Mouse (Mus musculus) CD4-positive helper T cell, adult 2 months (primary cell): ENCODE data around the gene Gata3.
A peak's percentile ranks its signal among the peaks of the same experiment; 100 is the strongest.

Experiments used
- DNase-seq: peaks from one replicate; pipeline ENCODE4 v3.0.0-alpha.2; 2012; ENCODE audit warnings: low read depth, missing footprints, low spot score

The Gata3 gene

DNA sequence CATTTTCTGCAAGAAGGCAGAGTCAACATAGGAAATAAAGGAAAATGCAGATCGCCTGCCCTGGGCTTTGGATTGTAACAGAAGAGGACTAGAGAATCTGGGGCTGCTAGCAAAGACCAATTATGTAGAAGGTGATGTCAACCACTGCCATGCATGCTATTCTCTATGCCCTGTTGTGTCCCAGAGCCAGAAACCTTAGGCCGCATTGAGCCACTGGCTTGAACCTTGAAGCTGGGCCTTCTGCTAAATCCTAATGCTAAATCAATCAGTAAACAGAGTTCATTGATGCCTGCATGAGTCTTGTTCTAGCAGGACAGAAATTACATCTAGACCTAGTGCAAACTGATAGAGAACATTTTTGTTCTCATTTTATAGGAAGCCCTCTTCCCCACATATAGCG, 3.8 kb downstream of the Gata3 start:
- DNase-seq: peak; percentile 4

DNA sequence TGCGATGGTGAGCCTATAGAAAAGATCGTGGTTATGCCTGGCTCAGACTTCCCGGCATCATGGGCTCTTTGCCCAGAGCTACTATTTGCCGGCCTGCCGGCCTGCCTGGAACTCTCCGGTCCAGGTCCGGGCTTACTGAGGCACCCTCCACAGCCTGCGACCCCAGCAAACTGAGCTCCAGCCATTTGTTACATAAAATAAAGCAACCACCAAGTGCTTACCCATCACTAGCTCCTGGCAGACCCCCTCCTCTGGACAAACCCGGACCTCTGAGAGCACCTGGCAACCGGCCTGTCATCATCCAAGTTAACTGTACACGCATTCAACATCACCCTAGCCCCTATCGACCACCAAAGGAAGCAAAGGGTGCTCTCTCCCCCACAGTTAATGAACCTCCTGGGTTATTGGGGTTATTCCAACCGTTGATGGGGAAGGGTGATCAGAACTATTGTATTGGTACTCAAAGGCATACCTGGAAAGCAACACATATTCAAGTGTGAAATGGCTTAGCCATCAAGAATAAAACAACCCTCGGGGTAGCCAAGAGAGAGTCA, 4.5 kb downstream of the Gata3 start:
- peak; percentile 11 for DNase-seq

DNA sequence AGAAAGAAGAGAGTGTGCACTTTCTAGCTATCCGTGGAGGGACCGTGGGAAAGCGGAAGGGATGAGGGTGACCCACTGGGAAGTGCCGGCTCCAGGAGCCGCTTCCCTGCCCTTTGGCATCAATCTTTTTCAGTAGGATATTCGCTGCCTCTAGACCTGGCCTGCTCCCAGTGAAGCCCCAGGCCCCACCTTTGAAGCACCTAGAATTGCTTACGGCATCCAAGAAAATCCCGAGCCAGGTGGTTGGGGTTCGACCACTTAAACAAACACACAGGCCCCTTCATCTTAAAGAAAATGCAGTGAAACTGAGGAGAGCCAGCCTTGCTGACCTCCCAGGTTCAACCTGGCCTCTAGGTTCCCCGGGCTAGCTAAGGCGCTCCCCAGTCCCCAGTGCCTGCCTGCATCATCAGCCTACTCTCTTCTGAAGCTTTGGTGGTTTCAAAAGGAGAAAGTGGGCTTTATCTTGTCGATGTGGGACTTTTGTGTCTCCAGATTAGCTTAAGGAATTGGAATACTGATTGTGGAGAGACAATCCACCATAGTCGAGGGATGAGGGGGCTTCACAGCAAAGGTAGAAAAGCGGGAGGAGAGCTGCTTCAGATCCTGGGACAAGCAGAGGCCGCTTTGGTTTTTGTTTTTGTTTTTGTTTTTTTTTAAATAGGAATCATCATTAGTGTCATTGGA, 5.2 kb downstream of the Gata3 start:
- no peak for DNase-seq

DNA sequence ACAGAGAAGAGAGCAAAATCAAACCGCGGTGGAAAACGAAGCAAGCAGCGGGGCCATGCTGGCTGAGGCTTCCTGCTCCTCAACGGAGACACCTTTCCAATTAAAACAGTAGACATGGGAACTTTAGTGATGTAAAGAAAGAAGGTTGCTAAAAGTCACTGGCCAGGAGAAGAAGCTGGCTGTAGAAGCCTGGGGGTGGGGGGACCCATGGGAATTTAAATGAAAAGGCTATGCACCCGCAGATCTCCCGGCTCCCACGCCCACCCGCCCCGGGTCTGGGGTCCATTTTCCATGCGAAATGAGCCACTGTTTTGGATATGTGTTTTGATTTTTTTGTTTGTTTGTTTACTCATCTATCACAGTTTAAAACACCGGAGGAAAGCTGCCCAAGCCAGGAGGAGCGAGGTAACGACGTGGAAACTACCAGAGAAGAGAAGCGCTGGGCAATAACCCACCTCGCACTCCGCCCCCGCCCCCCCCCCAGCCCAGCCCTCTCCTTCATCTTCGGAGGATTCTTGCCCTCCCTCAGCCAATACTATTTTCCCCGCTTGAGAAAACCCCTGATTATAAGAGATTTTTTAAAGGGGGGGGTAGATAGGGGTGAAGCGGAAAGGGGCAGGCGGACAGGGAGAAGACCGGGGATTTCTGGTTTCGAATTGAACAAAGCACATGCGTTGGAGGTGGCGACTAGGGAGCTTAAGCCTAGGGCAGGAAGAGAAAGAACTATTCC, 5.9 kb downstream of the Gata3 start:
- peak; percentile 70 for DNase-seq

DNA sequence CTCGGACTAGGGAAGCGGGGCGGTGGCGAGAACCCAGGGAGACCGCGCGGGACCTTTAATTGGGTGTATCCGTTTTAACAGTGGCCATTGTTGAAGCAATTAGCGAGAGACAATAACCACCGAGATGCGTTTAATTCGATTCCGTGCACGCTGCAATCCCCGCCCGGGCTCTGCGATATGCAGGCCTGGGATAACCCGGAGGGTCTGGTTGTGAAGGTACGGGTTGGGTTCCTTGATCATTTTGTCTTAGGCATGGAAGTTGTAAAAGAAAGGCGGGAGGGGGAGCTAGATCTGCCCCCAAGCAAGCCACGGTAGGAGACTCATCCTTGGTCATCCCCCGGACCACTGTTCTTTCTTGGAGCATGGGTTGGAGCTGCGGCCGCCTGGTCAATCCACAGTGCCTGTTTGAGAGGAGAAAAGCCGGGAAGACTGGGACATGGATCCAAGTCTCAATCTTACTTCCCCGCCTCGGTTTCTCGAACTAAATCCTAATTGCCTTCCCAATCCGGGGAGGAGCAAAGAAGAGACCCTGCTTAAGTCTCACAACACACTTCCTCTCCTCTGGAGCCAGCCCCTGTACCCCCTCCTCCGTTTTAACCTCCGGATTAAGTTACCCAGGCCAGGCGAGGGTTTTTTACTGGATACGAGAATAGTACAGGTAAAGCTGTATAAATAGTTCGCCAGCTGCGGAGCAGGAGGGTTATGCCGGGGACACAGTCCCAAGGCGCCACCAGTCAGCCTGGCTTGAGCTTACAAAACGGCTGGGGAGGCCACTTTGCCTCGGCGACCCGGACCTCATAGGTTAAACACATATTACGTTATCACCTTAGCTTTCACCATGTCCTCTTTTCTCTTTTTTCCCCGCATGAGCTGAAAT, 6.7 kb downstream of the Gata3 start:
- peak; percentile 52 for DNase-seq

DNA sequence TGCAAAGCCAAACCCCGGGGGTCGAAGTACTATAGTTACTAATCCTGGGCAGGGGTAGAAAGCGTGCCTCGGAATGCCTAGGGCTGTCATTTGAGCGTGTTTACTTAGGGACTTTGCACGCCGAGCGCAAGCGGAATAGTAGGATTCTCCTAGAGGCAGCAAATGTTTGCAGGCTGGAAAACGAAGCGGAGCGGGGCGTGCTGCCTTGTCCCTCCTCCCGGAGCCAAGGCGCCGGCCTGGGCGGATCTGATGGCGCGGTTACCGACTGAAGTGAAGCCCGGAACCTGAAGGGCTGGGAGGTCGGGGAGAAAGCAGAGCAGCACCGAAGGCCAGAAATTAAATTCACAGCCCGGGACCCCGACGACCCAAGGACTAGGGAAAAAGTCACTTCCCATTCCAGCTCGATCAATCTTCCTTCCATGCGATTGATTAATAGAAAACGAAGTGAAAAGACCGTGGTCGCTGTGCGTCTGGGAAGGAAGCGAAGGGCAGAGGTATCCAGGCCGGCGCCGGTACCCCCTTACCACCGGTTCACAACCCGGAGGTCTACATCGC, 7.4 kb downstream of the Gata3 start:
- DNase-seq: peak; percentile 60

DNA sequence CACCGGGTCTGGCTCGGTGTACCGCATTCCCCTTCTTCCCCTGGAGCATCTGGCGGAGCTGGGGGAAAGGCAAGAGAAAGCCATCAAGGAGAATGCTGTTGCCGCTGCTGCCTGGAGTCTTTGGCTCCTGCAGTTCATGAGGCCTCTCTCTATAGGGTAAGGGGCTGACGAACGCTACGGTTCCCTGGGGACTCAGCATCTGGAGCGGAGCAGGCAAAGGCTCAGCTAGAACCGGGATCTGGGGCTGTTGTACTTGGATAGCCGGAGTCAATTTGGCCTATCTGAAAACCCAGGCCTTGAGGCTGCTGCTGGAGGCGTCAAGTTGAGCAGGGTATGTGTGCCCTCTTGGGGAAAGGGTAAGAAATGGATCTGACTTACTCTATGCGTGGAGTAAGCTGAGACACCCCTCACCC, 8.2 kb downstream of the Gata3 start:
- peak; percentile 67 for DNase-seq

DNA sequence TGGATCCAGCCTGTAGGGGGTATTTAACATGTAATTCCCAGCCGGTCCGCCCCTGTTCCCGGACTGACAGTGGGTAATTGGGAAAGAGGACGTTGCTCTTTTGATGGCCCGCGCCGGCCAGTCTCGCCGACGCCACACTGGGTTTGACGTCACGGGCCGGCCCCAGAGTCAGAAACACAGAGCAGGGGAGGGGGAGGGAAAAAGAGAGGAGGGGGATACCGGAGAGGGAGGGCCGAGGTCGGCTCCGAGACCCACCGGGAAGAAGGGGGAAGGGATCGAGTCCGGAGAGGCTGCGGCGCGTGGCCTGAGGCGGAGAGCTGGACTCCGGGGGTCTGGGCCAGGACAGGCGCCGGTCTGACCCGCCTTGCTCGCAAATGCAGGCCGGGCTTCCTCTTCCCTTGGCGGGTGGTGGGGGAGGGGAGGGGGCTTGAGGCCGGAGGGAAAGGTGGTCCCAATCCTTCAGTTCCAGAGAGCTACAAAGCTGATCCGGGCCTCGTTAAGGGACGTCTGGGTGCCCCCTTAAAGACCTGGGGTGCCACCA, 8.7 kb downstream of the Gata3 start, which contains the start of gene 4930412O13Rik:
TSS of gene 4930412O13Rik (plus strand) at position 202 of the 541 bp plus-strand sequence.
- no peak for DNase-seq

DNA sequence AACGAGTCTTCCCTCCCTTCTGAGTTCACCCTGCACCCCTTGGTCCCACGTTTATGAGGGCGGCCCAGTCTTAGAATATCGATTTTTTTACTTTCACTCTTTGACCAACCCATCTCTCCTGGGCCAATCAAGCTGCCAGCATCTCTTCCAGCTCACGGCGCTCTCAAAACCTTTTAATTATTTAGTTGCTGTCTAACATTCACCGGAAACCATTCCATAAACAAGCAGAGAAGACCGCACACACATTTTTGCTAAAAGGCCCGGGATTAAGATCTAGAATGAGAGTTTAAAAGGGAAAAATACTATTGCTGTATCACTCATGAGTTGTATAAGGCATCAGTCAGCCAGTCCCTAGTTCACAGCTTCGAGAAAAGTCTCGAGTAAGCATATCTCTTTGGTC, 9.6 kb downstream of the Gata3 start:
- DNase-seq: no peak

DNA sequence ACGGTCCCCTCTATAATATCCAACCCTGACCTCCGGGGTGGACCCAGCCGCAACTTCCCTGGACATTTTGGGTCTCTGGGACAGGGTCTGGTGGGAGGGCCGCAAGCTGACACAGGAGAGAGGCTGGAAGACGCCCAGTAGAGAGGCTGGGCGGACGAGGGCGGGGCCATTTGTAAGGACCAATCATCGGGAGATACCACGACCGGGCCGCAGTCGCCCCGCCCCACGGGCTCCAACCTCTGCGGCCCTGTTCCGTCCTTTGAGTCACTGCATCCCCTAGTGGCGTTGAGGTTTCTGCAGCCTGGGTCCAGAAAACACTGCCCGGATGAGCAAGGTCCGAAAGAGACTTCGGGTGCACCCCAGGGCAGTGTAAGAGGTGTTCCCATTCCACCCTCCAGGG, 10.3 kb downstream of the Gata3 start:
- peak; percentile 94 for DNase-seq

DNA sequence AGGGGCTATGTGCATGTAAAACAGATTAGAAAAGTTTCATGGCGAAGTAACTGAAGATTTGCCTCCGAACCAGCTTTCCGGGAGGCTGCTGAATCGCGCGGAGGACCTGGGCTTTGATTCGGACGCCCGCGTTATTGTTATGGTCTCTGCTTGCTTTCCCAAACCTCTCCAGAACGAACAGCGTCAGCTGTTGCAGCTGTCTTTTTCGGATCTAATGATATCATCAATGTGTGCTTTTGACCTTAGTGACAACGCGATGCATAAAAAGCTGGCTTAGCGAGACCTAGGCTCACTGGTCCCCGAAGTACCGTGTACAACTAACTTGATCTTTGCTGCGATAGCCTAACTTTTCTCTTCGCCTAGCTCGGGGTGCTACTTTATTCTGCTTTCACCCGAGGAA, 10.7 kb downstream of the Gata3 start:
- DNase-seq: no peak

DNA sequence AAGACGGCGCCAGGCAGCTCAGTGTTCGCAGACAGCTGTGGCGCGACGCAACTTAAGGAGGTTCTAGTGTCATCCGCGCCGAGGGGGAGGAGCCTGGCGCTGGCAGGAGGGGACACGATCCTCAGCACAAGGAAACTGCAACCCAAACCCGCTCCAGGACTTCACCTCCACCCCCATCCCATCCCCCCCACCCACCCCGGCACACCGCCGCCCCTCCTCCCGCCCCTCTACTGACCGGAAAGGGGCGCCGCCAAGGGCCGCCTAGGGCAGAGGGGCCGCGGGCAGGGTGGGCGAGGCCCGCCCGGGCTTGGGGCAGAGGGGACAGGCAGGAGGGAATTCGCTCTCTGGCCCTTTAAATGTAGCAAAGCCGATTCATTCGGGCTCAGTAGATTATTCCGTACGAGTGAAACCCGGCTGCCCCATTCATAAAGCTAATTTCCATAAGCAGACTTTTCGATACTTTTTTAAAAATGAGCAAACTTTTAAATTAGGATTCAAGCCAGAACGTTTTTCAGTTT, 11.2 kb downstream of the Gata3 start:
- peak; percentile 93 for DNase-seq

DNA sequence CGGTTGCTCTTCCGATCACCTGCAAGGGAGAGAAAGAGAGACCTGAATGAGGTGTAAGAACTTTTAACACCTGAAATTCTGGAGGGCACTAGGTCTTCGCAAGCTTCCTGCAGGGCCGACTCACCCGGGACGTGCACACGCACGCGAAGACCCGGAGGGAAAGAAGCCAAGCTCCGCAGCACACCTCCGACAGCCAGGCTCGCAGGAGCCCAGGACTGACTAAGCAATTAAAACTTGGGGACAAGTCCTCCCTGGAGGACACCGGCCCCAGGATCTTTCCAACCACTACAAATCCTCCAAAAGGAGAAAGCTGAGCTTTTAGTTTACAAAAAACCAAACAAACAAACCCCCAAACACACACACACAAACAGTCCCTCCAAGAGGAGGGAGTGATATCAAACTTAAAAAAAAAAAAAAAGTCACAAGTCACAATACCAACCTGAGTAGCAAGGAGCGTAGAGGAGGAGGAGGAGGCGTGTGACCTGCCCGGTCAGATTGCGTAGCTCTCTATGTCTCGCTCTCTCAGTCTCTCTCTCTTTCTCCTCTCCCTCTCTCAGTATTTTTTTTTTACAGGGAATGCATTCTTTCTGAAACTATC, 11.8 kb downstream of the Gata3 start:
- DNase-seq: no peak

DNA sequence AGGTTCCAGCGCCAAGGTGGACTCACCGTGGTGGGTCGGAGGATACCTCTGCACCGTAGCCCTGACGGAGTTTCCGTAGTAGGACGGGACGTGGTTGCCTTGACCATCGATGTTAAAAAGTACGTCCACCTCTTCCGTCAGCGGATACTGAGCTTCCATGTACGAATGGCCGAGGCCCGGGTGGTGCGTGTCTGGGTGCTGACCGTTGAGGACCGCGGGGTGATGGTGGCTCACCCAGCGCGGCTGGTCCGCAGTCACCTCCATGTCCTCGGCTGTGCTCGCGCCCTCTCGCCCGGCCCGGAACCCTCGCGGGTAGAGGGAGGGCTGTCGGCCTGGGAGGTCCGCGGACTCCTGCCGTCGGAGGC, 12.5 kb downstream of the Gata3 start:
- no peak for DNase-seq

DNA sequence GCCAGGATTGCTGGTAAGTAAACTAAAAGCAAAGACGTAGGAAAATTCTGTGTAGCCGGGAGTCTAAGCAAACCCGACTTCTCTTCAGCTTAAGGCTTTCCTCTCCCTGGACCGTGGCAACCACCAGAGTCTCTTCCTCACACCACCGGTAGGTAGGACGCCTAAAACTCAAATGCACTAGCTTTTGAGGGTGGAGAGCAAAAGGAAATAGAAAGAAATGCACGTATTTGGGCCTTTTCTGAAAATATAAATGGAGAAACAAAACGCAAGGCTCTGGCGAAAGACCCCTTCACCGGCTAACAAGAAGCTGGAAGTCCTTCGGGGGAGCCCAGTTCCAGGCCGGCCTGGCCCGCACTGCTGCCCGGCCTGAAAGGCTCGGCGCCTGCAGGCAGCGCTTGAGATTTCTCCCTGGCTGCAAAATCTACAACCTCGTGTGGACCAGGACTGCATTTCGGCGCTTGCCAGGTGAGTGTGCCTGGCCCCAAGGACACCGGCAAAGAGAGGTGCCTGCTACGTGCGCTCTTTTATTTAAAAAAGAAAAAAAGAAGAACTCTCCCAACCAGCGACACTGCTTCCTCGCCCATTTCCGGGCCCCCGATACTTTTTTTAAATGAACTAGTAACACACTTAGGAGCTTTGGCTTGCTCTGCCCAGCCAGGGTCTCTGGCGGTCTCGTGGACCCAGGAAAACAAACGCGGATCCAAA, 13.1 kb downstream of the Gata3 start:
- peak; percentile 62 for DNase-seq

DNA sequence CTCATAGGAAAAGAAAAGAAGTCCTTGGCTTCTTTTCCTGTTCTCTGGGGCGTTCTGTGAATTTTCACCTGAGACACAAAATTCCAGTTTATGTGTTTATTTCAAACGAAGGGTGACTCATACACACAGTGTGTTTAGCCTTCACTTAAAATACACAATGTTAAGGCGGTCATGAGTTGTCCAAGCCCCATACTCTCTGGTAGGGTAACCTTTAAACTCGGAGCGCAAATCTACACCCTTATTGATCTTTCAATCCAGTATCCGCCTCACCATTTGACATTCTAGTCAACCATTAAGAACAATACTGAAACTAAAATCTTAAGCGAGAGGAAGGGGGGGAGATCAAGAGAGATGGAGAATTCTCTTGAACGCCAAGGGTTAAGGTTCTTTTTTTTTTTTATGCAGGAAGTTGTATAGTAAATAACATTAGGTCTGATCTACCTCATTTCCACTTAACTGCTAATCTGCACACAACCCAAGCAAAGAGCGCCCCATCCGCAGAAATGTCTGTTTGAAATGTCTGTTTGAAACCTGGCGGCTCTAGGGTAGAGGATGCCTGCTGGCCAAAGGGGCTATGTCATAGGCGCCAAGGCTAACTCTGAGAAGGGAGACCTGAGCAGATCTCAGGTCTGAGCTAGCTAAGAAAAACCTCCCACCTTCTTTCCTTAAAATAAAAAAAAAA, 14.0 kb downstream of the Gata3 start:
- peak; percentile 85 for DNase-seq

DNA sequence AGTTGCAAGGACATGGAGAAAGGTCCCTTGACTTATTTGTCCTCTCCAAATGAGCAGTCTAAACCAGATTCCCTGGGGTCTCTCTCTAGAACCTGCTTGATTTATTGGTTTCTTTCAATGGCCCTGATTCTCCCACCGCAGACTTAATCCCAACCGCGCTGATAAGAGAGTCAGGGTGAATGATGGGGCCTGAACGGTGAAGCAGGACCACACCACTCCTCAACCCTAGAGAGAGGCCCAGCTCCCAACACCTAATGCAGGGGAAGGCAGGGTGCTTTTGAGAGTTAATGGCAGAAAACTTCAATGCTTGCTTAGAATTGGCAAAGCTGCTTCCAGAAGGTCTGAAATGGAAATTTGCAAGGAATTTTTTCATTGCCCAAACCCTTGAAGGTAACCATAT, 14.6 kb downstream of the Gata3 start:
- no peak for DNase-seq

DNA sequence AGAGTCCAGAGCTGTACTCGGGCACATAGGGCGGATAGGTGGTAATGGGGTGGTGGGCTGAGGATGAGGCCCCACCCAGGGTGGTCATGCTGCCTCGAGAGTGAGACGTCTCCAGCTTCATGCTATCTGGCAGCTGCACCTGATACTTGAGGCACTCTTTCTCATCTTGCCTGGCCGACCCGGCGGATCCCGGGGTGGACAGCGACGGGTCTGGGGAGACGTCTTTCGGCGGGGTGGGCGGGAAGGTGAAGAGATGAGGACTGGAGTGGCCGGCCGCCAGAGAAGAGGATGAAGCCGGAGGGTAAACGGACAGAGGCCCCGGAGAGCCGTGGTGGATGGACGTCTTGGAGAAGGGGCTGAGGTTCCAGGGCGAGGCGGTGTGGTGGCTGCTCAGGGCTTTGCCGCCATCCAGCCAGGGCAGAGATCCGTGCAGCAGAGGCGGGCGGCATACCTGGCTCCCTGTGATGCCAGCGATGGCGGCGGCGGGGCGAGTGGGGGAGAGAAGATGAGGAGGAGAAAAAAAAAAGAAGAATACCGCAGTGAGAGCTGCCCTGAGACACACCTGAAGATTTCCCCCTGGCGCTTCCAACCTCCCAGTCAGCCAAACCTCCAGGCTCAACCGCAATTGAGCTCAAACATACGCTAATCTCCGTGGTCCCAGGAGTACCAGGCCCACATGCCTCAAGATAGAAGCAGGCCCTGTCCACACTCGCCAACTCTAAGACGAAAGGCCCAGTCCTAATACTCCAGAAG, 15.2 kb downstream of the Gata3 start:
- DNase-seq: peak; percentile 45

DNA sequence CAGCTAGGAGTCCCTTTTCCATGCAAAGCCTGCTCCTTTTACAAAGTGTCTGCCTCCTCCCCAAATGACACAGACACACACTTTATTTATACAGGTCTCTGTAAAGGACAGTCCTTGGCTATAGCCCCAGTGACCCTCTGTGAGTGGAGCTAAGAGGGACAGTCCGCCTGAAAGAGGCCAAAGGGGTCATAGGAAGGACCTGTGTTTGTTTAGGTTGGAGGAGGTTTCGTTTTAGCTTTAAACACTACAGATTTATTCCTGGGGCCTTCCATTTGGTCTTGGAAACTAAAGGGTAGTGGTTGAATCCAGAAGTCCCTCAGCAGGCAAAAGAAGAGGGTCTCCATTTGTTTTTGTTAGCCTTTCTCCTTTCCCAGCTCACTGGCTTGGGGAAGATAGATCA, 16.1 kb downstream of the Gata3 start:
- no peak for DNase-seq
